Mouse (Mus musculus) left cerebral cortex, postnatal 4 days (tissue): Measurements from ENCODE around the gene Rbm5. TPM values are rescaled to one million over a fixed set of nuclear protein-coding genes. Genes with fewer than 3 reads are reported as not detected.
A peak's percentile ranks its signal among the peaks of the same experiment; 100 is the strongest.

ENCODE experiments used
- DNase-seq: peaks from one replicate; pipeline ENCODE4 v3.0.0-alpha.2; 2022
- intact Hi-C: fragments of 180-260 bp; cut with DNase I; formaldehyde crosslinking; loops from one replicate; pipeline ENCODE4 v1.15.1; 2025
- total RNA-seq, 2 experiments: library from RNA; stranded (reverse); gene quantifications; 2 replicates each; pipeline ENCODE4 v1.2.3; 2021

The Rbm5 gene
- total RNA-seq, 2 experiments from 2014 or later: 194 to 195 TPM

GRCm38 (mm10) chr9:107735356-107736184, 35.2 kb downstream of the Rbm5 start:
- intact Hi-C loops: loop anchor here (5.0 kb wide), 2 partner anchors 38 to 88 kb away; no protein-coding TSS in a partner anchor
- DNase-seq: no peak

DNA sequence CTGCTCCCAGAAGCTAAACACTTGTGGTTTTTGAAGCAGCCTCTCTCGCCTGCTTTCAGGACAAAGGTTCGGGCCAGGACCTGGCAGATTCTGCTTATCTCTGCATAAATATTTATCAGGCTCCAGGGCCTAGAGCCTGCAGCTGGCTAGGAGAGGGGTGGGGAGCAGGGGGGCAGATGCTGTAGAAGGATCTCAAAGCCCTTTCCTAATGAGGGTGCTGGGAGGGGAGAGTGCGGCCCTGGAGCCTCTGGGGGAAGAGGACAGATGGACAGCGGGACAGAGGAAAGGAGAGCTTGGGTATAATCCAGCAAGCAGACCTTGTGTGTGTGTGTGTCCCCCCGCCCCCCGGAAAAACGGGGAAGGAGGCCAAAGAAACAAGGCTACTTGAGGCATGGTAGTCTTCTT, 36.2 kb downstream of the Rbm5 start:
- intact Hi-C loops: no loop called here

GRCm38 (mm10) chr9:107729709-107730108, 41.1 kb downstream of the Rbm5 start:
- intact Hi-C loops: no loop called here
- no peak for DNase-seq

More for the DNA sequence above, 36.2 kb downstream of the Rbm5 start:
- DNase-seq: peak; percentile 67

DNA sequence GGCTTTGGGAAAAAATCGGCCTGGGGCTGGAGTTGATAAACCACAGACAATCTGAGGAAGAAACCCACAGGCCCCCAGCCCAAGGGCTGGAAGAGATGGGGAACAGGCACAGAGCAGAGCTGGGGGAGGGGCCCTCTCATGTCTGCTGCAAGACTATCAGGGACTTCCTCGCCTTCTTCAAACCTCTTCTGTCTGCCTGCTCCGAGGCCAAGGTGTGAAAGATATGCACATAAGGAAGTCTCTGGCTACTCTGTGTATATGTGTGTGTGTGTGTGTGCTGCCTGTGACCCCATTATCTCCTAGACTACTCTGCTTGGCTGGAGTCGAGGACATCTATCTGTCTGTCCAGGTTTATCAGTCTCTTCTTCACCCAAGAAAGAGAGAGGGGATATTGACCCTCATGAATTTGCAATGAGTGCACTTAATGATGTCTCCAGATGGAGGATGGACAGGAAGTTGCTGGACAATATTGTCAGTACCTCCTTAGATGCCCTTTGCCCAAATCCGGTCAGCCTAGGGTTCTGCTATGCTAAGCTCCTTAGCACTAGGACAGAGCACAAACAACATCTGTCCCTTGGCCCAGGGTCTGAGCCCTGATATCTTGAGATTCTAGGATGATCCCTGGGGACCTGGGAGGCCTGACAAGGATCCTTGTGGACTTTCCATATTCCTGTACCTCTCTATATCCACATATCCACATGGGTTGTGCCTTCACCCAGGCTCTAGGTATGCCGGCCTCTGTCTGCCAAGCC, 41.7 kb downstream of the Rbm5 start:
- intact Hi-C loops: no loop called here
- DNase-seq: no peak

GRCm38 (mm10) chr9:107727041-107727440, 43.8 kb downstream of the Rbm5 start:
- no peak for DNase-seq
- intact Hi-C loops: no loop called here

DNA sequence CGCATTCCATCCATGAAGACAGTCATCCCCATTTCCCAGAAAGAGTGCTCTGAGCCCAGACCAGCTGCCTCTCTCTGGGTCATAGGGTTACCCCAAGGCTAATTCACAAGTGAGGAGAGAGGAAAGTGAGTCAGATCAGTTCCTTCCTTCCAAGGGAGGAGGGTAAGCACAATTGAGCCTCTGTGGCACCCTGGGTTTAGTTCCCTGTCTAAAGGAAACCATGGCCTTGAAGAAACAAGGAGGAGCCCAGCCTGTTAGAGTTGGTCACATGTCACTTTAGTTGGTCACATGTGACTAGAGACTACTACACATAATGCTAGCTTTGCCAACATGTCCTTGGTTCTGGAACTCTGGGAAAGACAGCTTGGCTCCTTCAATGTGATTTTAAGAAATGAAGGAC, 46.0 kb downstream of the Rbm5 start:
- no peak for DNase-seq
- intact Hi-C loops: no loop called here

DNA sequence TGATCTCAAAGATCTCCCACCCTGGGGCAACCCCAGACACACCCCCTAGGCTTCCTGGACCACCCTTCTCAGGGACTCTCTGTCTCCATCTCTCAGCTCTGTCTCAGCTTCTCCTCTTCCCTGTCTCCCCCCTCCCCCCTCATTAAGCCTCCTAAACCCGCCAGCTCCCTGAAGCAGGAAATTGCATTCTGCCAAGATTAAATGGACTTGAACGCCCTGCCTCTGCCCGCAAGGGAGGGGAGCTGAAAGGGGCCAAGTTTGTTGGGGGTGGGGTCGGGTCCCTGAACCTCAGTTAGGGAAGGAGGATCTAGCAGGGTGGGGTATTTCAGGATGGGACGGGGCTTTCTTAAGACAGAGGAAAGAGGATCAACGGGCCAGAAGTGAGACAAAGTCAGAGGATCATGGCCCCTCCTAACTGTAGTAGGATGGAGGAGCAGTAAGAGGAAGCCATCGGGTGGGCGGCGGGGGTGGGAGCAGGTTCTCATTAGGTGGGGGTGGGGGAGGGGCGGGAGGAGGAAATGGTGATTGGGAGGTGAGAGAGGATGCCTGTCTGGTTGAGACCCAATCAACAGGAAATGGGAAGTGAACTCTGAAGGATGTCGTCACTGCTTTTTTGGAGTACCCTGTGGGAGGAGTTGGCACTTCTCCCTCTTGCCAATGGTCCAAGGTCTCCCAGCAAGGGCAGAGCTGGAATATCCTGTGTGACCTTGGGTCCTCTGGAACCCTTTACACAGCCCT, 46.8 kb downstream of the Rbm5 start:
- peak; percentile 68 for DNase-seq
- intact Hi-C loops: no loop called here

GRCm38 (mm10) chr9:107723292-107723691, 47.5 kb downstream of the Rbm5 start:
- DNase-seq: no peak
- intact Hi-C loops: no loop called here

DNA sequence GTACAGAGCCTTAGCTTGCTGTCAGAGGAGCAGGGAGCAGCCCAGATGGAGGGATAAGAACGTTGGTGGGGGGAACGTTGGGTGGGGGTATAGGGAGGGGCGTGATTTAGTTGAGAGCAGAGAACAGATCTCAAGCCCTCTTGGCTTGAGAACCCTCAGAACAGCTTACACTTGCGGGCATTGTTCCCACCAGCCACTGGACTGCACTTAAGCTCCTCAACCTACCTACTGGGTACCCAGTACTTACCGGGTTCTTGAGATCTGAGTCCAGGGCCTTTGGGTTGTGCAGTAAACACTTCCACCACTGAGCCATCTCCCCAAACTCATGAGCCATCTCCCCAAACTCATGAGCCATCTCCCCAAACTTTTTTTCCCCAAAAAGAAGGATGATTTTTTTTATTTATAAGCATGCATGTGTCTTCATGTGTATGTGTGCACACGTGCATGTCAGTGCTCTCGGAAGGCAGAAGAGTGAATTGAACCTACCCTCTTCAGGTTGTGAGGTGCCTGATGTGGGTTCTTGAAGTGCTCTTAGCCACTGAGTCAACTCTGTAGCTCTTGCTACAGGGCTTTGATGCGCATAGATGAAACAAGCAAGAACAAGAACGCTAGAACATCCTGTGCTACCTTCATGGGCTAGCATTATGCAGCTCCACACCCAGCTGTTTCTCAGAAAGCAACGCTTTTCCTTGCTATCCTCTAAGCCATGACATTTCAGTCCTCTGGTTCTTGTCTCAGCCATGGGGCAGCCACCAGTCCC, 51.8 kb downstream of the Rbm5 start:
- no peak for DNase-seq
- intact Hi-C loops: no loop called here

GRCm38 (mm10) chr9:107716951-107717350, 53.8 kb downstream of the Rbm5 start:
- DNase-seq: peak; percentile 83
- intact Hi-C loops: no loop called here

DNA sequence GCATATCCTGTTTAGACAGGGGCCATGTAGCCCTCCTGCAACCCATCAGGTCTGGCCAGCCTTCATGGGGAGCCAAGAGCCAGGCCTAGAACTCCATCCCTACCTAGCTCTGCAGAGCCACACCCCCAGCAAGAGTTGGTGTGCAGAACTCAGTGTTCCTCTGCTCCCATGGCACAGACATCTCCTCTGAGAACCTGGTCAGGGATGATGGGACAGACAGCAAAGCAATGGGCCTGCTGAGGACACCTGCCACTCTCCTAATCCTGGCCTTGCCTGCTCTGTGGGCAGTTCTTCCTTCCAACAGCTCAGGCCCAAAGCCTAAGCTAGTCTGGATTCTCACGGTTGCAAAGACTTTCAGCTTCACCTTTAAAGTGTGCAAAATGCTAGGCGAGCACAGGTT, 55.2 kb downstream of the Rbm5 start:
- no peak for DNase-seq
- intact Hi-C loops: no loop called here

- intact Hi-C loops: no loop called here
- DNase-seq: peak; percentile 82
These were observed 56.4 kb downstream of the Rbm5 start for GRCm38 (mm10) chr9:107714221-107714952.

DNA sequence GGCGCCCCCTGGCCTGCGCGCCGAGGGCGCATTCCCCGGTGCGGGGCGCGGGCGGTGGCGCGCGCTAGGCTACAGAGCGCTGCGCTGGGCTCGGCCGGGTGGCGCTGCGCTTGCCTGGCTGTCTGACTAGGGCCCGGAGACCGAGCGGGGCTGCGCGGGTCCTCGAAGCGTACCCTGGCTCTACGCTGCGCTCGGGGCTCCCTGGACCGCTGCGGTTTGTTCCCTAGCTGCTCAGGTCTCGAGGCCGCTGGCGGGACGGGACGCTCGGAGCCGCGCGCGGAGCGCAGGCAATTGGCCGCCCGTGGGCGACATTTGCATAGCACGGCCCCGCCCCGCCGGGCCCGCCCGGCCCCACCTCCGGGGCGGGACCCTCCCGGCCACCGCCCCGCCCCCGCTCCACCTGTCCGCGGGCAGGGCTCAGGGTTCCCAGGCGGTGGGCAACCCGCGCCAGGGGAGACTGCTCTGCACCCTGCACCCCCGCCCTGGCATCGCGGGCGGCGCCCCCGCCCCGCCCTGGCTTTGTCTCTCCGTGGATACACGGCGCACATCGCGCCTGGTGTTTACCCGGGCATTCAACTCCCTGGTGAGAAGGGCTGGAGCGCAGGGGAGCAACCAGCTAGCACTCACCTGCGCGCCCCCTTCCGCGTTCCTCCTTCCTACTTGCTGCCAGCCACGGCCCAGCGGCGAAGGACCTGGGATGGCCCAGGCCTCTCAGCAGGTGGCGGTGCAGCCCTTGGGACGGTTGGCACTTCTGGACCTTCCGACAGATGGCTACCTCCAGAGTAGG, 60.9 kb downstream of the Rbm5 start, which contains the start of gene Sema3f:
Sema3f (minus strand) TSS at position 779 of the 787 bp plus-strand sequence.
- peak; percentile 57 for DNase-seq
- intact Hi-C loops: no loop called here

GRCm38 (mm10) chr9:107709096-107709696, 61.6 kb downstream of the Rbm5 start:
- intact Hi-C loops: no loop called here
- no peak for DNase-seq

DNA sequence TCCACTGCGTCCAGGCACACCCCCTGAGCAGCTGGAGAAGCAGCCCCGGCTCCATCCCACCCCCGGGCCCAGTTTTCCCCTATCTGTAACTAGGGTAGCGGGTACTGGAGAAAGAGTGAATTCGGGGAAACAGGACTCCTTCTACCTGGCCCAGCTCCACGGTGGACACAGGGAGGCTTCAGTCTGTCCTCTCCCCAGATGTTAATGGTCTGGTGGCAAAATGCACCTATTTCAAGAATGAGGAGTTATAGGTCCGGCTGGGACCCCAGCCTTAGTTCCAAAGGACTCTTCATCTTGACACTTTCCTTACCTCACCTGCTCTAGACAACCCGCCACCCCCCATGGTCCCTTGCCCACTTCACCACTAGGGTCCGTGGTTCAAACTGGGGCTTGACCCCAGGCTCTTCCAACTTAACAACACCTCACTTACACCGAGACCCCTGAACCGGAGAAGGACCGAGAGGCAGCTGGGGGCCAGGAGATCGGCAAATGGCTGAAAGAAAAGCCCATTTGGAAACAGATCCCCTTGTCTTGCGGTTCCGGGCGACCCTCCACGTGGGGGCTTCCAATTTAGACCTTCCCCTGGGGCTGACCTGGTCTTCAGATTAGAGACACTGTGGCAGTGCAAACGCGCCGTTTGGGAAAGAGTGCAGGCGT, 62.2 kb downstream of the Rbm5 start:
- intact Hi-C loops: no loop called here

GRCm38 (mm10) chr9:107707701-107708438, 62.9 kb downstream of the Rbm5 start:
- intact Hi-C loops: no loop called here

More for the DNA sequence above, 62.2 kb downstream of the Rbm5 start:
- no peak for DNase-seq

DNA sequence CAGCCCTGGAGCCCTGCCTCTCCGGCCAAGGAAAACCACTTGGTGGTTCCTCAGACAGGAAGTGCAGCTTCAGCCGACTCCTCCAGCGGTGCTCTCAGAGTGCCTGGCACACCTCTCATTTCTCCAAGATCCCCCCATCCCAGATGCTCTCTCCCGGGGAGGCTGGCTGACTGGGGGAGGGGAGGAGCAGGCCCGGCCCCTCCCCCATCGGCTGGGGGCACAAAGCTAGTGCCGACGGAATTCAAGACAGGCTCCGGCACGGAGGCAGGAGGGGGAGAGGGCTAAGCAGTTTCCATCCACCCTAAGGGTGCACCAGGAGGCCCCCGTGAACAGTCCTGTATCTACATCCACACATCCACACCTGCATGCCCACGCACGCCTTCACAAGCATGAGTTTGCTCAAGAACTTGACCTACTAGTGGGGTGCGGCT, 64.0 kb downstream of the Rbm5 start:
- intact Hi-C loops: no loop called here
- DNase-seq: no peak

More at GRCm38 (mm10) chr9:107707701-107708438, 62.9 kb downstream of the Rbm5 start:
- DNase-seq: no peak
